Mouse (Mus musculus) heart, adult 2 months (tissue): ENCODE measurements around the gene Zfp13.
A peak's percentile ranks its signal among the peaks of the same experiment; 100 is the strongest.

Source experiments
- CTCF ChIP-seq: fragments of 200-600 bp; IDR thresholded peaks from 2 replicates; pipeline ENCODE4 v1.8.1; 2022; ENCODE audit warnings: antibody characterized with exemption, mild to moderate bottlenecking, moderate library complexity
- POLR2A ChIP-seq: fragments of 200-500 bp; IDR thresholded peaks from 2 replicates; pipeline ENCODE4 v1.6.1; 2011; ENCODE audit warnings: mild to moderate bottlenecking, low read depth, low read length, control low read depth; ENCODE audit not compliant: insufficient read depth

- TF ChIP-seq CTCF (peak; percentile 58), POLR2A (no peak)
Observed at GRCm38 (mm10) chr17:23559767-23560166, 39.5 kb downstream of the Zfp13 start.
